Mouse (Mus musculus): ENCODE results near the gene Pcid2.

- TF ChIP-seq CTCF (IDR thresholded peaks at IDR 0.05; ENCODE audit: borderline replicate concordance, extremely low read depth, insufficient read depth, insufficient read length) (no peak), POLR2A (IDR thresholded peaks at IDR 0.05; ENCODE audit: borderline replicate concordance, extremely low read depth, insufficient read depth, insufficient read length, poor library complexity, severe bottlenecking) (no peak)
These were observed 2.9 kb upstream of the Pcid2 start for GRCm38 (mm10) chr8:13107990-13108638.
